Mouse (Mus musculus) adrenal gland, adult (tissue): ENCODE measurements around the gene Mrps7.

ENCODE experiments used
- DNase-seq, 2 experiments: peaks; one replicate each; pipeline ENCODE4 v3.0.0; 2022 to 2023; ENCODE audit warnings: low spot score in 1 of 2; ENCODE audit not compliant: inconsistent age in 2 of 2

Gene Mrps7

GRCm38 (mm10) chr11:115608421-115609399 lies 5.0 kb downstream of the Mrps7 start:
- peak in 1 of 2 experiments; percentile 45 for DNase-seq

DNA sequence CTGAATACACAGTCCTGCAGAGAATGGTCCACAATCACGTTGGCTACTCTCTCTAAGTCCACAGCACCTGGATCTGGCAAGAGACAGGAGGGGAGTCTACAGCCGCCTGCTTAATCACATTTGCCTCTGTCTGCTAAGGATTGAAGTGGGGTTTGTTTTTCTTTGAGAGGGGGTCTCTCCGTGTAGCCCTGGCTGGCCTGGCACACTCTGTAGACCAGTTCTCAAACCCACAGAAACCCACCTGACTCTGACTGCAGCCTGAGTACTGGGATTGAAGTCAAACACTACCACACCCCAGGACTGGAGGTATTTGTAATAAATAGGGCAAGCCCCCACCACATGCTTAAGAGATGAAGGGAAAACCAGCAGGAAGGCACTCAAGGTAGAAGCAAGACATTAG lies 5.9 kb downstream of the Mrps7 start:
- peak in 1 of 2 experiments; percentile 40 for DNase-seq

DNA sequence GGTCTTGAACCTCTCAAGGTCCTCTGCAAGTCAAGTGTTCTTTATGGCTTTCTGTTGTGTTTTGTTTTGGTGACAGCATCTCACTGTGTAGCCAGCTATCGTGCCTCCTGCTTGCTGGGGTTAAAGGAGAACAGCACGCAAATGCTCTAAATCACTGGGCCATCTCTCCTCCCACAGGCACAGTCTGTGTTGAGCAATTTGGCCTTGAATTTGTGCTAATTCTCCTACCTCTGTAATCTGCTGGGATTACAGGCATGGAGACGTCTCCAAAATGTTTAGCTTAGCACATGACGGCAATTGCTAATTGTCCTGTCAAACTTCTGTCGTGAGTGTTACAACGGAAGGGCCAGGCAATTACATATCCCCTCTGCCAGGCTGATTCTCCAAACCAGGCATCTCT lies 7.4 kb downstream of the Mrps7 start:
- DNase-seq, result peak in 1 of 2 experiments; percentile 87

- peak; percentile 90 to 96 for DNase-seq
These were observed 8.3 kb downstream of the Mrps7 start for GRCm38 (mm10) chr11:115612059-115612409.

- peak; percentile 95 to 99 for DNase-seq
These were observed 8.8 kb downstream of the Mrps7 start, which contains the start of gene Mif4gd for GRCm38 (mm10) chr11:115612410-115613137. Mif4gd (minus strand) TSS chr11:115612969.

DNA sequence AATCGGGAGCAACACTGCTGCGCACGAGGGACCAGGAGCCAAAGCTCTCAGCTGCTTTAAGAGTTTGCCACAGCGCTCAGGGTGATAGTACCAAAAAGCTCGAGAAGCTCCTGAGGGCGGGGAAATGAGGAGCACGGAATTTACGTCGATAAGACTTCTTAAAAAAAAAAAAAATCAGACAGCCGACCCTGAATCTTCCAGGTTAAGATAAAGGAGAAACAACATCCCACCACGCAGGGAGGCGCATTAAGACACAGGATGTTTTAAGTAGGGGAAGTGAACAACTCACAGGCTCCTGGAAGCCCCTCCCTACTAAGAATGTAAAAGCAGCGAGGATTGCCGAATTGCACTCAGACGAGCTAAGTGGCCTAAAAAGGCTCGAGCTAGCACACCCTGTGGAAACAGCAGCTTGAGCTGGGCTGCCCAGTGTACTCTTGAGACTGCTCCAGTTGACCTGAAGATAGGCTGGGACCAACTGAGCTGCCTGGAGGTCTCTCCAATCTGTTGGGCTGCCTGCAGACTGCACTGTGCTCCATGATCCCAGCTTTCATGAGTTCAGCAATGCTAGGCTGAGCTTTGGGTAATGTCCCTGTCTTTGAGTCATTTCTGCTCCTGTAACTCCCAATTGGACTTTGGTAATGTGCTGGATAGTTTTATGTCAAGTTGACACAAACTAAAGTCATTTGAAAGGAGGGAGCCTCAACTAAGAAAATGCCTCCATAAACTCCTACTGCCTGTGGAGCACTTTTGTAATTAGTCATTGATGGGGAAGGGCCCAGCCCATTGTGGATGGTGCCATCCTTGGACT lies 9.6 kb downstream of the Mrps7 start:
- DNase-seq, result no peak

DNA sequence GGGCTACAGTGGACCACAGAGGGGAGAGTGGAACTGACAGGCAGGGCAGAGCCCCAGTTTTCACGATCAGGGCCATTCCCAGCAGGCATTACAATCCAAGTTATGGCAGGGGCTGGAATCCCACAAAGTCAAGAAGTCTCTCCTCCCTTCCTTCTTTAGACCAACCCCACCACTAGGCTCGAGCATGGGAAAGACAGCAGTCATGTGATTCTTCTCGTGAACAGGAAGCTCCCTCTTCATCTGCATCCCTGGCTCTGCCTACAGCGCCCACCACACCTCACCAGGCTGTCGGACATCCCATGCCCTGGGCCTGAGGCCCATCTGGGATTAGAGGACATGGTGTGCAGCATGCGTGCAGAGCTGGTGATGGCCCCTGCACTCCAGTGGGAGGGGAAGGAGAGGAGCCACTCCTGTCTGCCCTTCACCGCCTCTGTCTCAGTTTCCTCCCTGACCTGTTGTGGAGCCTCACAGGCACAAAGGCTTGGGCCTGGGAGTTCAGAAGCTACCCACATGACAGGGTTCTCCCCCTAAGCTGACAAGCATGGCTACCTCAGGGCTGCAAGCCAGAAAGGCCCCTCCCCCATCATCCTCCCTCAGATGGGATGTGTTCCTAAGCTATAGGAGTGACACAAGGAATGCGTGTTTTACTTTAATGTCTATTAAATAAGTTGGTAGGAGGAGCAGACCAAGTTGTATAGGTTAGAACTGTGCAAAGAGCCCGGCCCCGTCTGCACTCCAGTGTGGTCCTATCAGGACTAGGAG lies 10.8 kb downstream of the Mrps7 start:
- no peak for DNase-seq

- DNase-seq, result peak; percentile 76 to 87
These were observed 11.5 kb downstream of the Mrps7 start for GRCm38 (mm10) chr11:115615108-115615825.

DNA sequence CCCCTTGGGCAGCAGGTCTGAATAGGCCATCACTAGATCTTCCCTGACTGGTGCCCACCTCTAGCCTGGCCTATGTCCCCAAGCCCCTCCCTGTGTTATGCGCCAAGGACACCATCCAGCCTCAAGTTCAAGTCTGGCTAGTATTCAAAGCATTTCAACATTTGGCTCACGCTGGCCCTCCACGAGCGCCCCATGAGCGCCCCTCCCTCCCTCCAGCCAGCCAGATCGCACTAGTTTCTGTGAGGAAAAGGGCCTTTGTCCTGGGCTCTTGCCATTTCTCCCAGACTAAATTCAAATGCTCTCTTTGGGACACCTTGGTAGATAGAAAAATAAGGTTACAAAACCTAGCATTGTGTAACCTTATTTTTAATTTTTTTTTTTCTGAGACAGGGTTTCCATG lies 12.2 kb downstream of the Mrps7 start:
- DNase-seq, result peak; percentile 61 to 89

- DNase-seq, result peak in 1 of 2 experiments; percentile 67
These were observed 12.6 kb downstream of the Mrps7 start for GRCm38 (mm10) chr11:115616371-115616770.

DNA sequence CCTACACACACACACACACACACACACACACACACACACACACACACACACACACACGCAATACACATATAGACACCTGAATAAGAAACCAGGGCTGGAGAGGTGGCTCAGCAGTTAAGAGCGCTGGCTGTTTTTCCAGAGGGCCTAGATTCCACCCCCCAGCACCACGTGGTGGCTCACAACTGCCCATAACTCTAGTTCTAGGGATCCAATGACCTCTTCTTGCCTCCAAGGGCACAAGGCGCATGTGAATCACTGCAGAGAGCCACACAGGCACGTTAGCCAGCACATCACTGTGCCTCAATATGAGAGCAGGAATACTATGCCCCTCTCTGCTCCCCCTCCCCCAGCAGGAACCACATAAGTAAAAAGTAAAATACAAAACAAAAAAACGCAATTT lies 13.2 kb downstream of the Mrps7 start:
- DNase-seq, result peak; percentile 74 to 91

DNA sequence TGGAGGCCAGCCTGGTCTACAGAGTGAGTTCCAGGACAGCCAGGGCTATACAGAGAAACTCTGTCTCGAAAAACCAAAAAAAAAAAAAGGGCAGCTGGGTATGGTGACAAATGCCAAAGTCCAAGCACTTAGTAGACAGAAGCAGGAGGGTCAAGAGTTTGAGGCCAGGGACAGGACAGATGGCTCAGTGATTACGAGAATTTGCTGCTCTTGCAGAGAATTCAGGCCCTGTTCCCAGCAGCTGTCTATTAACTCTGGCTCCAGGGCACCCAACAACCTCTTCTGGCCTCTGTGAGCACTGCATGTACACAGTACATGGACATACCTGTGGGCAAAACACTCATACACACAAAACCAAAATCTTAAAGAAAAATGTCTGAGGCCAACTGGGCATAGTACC lies 14.3 kb downstream of the Mrps7 start:
- no peak for DNase-seq

- peak in 1 of 2 experiments; percentile 49 for DNase-seq
These were observed 15.2 kb downstream of the Mrps7 start for GRCm38 (mm10) chr11:115618732-115619516.

GRCm38 (mm10) chr11:115619949-115620348 lies 16.2 kb downstream of the Mrps7 start:
- no peak for DNase-seq

- DNase-seq, result peak in 1 of 2 experiments; percentile 68
These were observed 19.9 kb downstream of the Mrps7 start for GRCm38 (mm10) chr11:115623487-115624070.

- DNase-seq, result peak in 1 of 2 experiments; percentile 73
These were observed 22.2 kb downstream of the Mrps7 start for GRCm38 (mm10) chr11:115625877-115626276.

GRCm38 (mm10) chr11:115626824-115627616 lies 23.3 kb downstream of the Mrps7 start:
- peak in 1 of 2 experiments; percentile 58 for DNase-seq
